Mouse (Mus musculus) heart, postnatal 14 days (tissue): ENCODE measurements around the gene Dnmbp. TPM values are rescaled to one million over a fixed set of nuclear protein-coding genes. Genes with fewer than 3 reads are reported as not detected.
A peak's percentile ranks its signal among the peaks of the same experiment; 100 is the strongest.

ENCODE experiments used
- DNase-seq, 2 experiments: peaks; one replicate each; pipeline ENCODE4 v3.0.0; 2021 to 2022
- intact Hi-C: fragments of 180-260 bp; cut with DNase I; formaldehyde crosslinking; loops from one replicate; pipeline ENCODE4 v1.15.1; 2025
- total RNA-seq, 2 experiments: library from RNA; stranded (reverse); gene quantifications; 2 replicates each; pipeline ENCODE4 v1.2.3; 2021

Gene Dnmbp
- total RNA-seq, 2 experiments from 2014 or later, result 8.3 to 9.9 TPM

- intact Hi-C loops, result loop anchor here (1.0 to 2.0 kb wide), 3 partner anchors 74 to 127 kb away; partner anchors contain the start of gene Dnmbp
- peak; percentile 75 to 84 for DNase-seq
These were observed 107.4 kb downstream of the Dnmbp start for GRCm38 (mm10) chr19:43832425-43833069.

- no peak for DNase-seq
- intact Hi-C loops, result no loop called here
These were observed 113.1 kb downstream of the Dnmbp start for GRCm38 (mm10) chr19:43826855-43827254.

GRCm38 (mm10) chr19:43815661-43816414 is 124.2 kb downstream of the Dnmbp start:
- intact Hi-C loops, result no loop called here
- DNase-seq, result peak; percentile 4 to 6

GRCm38 (mm10) chr19:43813315-43813714 is 126.7 kb downstream of the Dnmbp start:
- intact Hi-C loops, result no loop called here
- no peak for DNase-seq

DNA sequence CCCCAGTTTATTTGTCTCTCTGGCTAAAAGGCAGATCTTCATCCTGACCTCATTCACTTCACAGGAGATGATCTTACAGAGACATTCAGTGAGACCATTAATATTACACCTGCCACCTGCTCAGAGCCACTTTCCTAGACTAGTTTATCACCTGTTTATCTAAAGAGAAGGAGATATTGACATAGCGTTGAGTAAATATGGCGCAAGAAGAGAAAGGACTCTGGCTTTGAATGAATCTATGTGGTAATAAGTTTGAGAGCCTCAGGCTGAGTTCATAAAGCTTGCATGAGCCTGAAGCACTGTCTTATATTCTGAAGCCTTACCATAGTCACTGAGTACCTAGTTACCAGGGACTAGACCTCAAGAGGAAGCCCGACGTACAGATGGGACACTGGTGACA is 128.6 kb downstream of the Dnmbp start:
- intact Hi-C loops, result no loop called here
- no peak for DNase-seq

- intact Hi-C loops, result no loop called here
- DNase-seq, result no peak
These were observed 130.7 kb downstream of the Dnmbp start for GRCm38 (mm10) chr19:43809331-43809730.

DNA sequence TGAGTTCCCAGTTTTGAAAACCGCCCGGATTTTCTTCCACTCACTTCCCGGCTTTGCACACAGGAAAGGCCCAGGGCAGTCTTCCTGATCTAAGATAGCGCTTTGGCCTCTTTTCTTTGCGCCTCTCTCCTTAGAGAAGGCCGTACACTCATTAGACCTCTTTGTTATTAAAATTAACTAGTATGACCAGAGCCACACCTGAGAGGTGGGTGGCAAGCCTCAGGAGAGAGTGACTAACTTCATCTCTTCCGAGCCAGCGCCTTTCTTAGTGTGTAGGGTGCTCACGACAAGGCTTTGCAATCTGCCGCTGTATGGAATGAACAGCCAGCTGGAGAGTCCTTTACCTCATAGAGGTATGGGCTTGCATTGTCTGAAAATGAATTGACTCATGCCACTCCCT is 136.1 kb downstream of the Dnmbp start:
- intact Hi-C loops, result no loop called here

GRCm38 (mm10) chr19:43801427-43802051 is 138.5 kb downstream of the Dnmbp start:
- DNase-seq, result no peak
- intact Hi-C loops, result no loop called here

More for the DNA sequence above, 136.1 kb downstream of the Dnmbp start:
- DNase-seq, result no peak

DNA sequence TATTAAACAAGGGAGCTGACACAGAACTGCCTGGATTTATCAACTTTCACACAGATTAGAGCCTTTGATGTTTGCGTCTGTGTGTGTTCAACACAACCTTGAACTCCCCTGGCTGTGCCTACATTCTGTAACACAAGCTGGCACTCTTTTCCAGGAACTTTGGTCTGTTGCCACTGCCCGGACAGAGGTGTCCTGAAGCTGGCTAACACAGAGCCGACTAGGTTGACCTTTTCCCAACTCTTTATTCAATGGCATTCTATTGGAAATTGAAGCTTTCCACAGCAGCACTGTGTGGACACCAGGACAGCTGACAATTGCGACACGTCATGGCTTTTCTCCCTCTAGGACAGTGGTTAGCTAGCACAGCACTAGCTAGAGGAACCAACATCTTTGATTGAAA is 142.8 kb downstream of the Dnmbp start:
- DNase-seq, result peak in 1 of 2 experiments; percentile 11
- intact Hi-C loops, result no loop called here

Other genes with a start within 250 kb of the Dnmbp start
- gene Cutc, start 187.2 kb downstream of the Dnmbp start, total RNA-seq, result 10 to 100 TPM in 1 of 2 experiments, 1 to 10 TPM in 1; 9.5 to 12.7 TPM
- 10 to 100 TPM; 29.5 to 34.6 TPM for gene Cox15, start 187.2 kb downstream of the Dnmbp start, total RNA-seq
- gene Abcc2, start 158.0 kb downstream of the Dnmbp start, total RNA-seq, result not detected
- under 1 TPM in 1 of 2 experiments, not detected in 1; 0.12 TPM for gene Cpn1, start 46.4 kb upstream of the Dnmbp start, total RNA-seq
- under 1 TPM in 1 of 2 experiments, not detected in 1; 0.15 TPM for gene Cyp2c23, start 89.0 kb upstream of the Dnmbp start, total RNA-seq
- 1 to 10 TPM; 6.0 to 7.3 TPM for gene Erlin1, start 129.6 kb upstream of the Dnmbp start, total RNA-seq
- 10 to 100 TPM; 30.2 to 34.0 TPM for gene Chuk, start 167.3 kb upstream of the Dnmbp start, total RNA-seq
- 10 to 100 TPM in 1 of 2 experiments, 1 to 10 TPM in 1; 9.0 to 11.6 TPM for gene Cwf19l1, start 195.7 kb upstream of the Dnmbp start, total RNA-seq
- 10 to 100 TPM; 12.9 to 15.6 TPM for gene Bloc1s2, start 206.3 kb upstream of the Dnmbp start, total RNA-seq